Mouse (Mus musculus): ENCODE results near the gene Clip3.

Gene Clip3

DNA sequence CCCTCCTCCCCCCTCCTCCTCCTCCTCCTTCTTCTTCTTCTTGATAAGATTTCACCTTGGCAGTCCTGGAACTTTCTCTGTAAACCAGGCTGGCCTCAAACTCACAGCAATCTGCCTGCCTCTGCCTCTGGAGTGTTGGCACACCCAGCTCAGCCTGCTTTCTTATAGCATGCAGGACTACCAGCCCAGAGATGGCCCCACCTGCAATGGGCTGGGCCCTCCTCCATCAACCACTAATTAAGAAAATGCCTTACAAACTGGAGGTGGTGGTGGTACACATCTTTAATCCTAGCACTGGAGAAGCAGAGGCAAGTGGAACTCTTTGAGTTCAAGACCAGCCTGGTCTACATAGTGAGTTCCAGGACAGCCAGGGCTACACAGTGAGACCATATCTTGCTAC lies 34.9 kb downstream of the Clip3 start:
- no peak for DNase-seq (ENCODE audit: low spot score)

DNA sequence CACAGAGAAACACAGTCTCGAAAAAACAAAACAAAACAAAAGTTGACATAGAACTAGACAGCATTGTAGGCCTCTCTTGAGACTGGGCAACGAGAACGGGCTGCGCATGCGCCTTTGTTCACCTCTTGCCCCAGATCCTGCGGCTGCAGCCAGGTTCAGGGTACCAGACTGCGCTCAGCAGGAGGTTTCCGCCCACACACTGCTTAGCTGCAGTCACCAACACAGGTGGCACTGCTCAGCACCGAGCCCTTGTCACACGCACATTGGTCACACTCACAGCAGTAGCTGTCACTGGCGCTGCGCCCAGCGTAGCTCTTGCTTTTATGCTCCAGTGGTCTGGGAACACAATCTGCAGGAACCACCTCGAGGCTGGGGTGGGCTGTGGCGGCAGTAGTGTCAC lies 35.6 kb downstream of the Clip3 start:
- no peak for DNase-seq (ENCODE audit: low spot score)

DNA sequence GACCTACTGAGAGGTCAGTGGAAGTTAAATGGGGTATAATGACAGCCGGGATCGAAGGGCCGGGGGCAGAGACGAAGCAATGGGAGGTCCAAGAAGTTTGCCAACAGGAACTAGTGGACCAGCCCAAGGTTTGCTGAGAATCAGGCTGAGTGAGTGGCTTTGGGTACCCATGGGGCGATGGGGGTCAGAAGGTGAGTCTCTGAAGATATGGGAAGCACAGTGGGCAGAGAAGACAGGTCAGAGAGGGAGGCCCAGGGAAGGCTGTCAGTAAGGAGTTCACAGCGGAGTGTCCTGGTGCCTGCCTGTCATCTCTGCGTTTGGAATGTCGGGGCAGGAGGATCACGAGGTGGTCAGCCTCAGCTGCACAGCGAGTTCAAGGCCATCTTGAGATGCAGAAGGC lies 36.9 kb downstream of the Clip3 start:
- no peak for DNase-seq (ENCODE audit: low spot score)

DNA sequence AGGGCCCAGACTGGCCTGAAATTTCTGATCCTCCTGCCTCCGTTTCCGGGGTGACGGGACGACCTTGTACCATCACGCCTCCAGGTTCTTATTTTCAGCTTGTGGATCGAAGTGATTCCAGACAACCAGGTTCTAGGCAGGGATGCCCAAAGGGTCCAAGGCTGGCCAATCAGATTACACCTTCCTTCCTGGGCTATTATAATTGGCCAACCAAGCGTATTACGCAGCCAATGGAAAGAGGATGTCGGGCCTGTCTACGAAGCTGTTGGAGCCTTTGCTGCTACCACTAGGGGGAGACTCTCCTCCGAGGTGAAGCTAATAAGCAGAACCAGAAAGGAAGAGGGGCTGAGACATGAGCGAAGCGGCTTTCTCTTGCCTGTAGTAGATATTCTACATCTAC lies 40.4 kb downstream of the Clip3 start:
- DNase-seq (ENCODE audit: low spot score): peak; percentile 95

DNA sequence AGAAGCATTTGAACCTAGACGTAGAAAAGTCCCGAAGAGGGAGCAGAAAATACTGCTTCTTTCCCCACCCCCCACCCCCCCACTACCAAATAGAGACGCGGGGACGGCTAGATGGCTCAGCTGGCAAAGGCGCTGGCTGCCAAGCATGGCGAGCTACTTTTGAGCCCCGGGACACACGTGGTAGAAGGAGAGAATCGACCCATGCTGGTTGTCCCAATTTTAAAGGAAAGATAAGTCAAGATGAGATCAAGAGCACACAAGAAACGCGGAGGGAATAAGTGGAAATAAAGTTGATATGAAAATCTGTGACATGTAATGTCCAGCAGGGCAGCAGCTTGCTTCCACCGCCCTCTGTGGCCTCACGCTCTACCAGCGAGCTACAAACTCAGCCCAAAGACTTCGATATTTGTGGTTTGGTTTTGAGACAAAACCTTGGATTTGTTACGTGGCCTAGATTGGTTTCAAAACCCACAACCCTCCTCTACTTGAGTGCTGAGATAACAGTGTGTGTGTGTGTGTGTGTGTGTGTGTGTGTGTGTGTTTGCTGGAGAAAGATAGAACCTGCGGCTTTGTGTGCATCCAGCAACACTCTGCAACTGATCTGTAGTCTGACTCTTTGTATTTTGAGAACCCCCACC lies 41.2 kb downstream of the Clip3 start:
- no peak for DNase-seq (ENCODE audit: low spot score)

DNA sequence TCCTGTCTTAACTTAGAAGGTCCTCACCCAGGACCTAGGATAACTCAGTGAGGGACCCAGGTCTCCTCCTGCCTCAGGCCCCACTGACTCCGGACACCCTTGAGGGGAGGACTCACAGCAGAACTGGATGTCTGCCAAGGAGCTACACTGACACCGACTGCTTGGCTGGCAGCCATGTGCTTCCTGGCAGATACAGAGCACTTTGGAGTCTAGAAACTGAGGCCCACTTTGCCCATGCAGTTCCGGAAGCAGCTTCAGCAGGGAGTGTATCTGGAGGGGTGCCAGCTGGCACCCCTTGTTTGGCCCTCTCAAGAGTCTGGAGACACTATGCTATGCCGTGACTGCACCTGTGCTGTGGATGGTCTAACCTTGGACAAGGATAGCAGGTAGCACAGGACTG lies 41.9 kb downstream of the Clip3 start:
- DNase-seq (ENCODE audit: low spot score): no peak

DNA sequence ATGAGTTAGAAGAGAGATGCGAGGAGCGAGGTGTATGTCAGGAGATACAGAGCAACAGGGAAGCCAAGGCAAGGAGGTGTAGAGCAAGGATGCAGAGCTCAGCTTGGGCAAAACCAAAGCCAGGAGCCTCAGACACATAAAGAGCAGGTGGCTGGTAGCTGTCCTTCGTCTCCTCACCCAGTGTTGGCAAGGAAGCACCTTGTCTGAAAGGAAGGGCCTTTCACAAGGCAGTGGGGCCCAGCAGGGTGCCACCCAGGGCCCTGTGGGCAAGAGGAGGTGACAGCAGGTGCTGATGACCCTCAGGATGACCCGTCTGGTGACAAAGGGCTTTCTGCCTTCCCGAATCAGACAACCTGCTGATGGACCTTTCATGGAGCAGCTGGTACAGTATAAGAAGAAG lies 43.0 kb downstream of the Clip3 start:
- no peak for DNase-seq (ENCODE audit: low spot score)

DNA sequence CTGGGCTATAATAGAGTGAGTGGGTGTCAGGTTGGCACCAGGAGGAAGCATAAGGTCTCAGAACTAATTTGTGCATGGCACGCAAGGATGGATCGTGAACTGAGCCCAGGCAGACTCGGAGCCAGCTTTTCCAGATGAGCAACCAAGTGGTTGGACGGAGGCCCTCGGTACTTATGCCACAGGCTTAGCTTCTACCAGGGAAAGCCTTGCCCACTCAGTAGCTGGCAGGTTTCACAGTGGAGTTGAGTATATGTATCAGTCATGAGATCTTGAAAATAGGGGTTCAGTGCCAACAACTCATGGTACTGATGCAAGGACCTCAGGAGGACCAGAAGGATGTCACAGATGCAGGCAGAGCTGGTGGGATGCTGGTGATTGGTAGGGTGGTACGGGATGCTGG lies 44.2 kb downstream of the Clip3 start:
- no peak for DNase-seq (ENCODE audit: low spot score)

DNA sequence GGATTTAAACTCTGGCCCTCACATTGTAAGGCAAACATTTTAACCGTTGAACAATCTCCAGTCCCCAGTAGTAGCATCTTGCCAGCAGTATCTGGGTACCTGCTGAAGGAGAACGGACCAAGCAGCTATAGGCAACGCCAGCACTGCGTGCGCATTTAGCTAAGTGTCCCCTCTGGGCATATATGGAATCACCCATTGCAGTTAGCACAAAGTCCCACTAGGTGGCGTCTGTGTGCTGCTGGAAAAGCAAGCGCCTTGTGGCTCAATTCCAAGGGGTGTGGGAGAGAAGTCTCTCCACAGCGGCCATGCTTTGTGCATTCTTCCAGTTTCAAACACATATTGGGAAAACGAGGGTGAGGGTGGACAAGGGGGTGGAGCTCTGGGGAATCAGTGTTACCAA lies 44.9 kb downstream of the Clip3 start:
- peak; percentile 78 for DNase-seq (ENCODE audit: low spot score)

DNA sequence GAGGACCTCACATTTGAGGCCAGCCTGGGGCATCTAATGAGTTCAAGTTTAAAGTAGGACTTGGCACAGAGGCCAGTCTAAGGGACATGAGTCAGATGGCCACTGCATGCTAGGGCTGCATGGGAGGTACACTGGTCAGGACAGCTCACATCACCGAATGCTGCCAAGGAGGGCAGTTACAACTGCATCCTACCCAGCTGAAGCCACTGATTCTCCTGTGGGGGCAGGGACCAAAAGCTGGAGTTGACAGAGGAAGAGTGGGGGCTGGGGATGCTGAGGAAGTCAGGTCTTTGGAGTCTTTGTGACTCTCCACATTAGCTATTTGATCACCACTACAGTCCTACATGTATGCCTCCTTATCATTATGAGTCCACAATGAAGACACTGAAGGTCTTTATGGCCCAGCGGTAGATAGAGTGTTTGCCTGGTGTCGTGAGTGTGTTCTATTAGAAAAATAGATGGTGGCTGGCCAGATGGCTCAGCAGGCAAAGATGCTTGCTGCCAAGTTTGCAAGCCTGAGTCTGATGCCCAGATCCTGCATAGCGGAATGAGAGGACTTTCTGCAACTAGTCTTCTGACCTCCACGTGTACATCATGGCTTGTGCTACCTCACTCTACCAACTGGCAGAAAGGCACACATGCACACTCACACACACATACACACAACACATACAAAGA lies 48.0 kb downstream of the Clip3 start:
- no peak for DNase-seq (ENCODE audit: low spot score)

DNA sequence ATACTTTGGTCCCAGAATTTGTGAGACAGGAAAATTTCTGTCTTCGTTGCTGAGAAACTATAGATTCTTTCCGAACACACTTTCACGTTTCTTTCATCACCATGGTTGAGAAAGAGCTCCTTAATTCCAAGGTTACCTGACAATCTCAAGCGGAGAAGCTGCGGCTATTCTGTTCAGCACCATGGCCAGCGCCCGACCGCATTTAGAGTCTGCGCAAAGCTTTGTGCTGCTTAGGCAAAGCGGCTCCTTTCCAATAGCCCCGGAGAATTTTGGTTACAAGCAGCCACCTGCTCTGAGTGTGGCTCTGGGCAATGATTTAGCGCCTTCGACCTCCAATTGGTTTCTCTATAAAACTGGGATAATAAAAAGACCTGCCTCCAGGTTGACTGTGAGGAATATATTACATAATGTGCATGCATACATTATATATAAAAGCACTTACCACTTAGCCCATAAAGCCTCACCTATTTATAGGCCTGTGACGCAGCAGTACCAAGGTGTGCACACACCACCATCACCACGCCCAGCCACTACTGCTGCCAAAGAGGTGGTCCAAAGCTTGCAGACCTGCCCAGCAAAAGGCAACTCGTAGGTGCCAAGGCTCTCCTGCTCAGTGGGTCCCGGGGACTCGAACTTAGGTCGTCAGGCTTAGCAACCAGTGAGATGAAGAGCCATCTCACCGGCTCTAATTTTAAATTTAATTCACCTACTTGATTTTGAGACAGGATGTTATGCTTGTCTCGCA lies 55.3 kb downstream of the Clip3 start:
- no peak for DNase-seq (ENCODE audit: low spot score)

DNA sequence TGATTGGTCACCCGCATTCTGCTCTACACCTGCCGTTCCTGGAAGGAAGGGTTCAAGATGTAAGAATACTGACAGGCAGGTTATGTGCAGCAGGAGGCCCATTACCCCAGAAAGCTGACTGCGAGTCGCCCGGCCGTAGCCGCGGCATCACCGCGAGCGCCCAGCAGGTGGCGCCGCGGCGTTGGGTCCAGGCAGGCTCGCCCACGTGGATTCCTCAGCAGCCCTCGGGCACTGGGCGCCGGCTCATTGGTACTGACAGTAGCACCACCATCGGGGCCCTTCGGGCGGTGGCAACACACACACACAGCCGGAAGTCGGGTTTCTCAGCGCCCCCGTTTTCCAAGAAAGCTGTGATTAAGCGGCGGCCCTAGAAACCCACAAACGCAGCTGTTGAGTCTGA lies 56.3 kb downstream of the Clip3 start:
- DNase-seq (ENCODE audit: low spot score): peak; percentile 77

DNA sequence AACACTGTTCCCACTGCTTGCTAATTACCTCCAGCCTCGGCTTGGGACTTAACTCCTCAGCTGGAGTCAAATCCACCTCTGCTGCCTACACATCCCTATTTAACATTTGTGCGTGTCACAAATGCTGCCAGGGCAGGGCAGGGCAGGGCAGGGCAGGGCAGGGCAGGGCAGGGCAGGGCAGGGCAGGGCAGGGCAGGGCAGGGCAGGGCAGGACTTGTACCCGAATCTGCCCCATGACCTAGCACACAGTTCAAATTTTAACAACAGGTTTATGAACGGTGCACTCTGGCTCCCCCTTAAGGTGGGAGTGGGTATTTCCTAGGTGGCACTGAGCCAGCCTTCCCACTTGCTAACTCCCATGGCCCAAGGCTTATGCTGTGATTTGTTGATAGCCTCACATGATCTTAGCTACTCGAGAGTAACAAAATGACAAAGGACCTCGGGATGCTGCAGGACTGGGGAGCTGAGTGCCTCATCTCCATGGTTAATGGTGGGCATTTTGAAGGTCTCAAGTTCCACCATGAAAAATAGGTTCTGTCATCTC lies 61.8 kb downstream of the Clip3 start:
- DNase-seq (ENCODE audit: low spot score): no peak

DNA sequence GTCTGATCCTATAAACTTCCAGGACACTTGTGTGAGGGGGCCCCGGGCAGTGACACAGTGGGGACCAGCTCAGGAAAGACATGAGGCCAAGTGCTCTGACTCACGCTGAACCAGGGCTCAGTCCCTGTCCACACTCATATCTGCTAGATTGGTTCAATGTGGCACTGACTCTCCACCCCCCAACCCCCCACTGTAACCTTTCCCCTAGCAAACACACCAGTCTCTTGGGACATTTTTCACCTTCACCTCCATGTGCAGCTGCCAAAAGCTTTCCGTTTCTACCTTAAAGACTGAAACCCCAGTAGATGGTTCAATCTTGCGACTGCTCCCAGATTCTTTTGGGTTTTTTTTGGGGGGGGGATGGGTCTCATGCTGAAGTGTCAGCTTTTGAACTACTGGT lies 62.5 kb downstream of the Clip3 start:
- DNase-seq (ENCODE audit: low spot score): no peak

Data from left cerebral cortex, adult 11 months (tissue).